Mouse (Mus musculus) CH12.LX (cell line): ENCODE data around the gene Scfd2. TPM values are rescaled to one million over a fixed set of nuclear protein-coding genes. Genes with fewer than 3 reads are reported as not detected.

Experiments
- DNase-seq: peaks from one replicate; pipeline ENCODE4 v3.0.0-alpha.2; 2013; ENCODE audit errors: extremely low read depth
- H3K27ac ChIP-seq: 2 replicates; pipeline ENCODE4 v1.5.1; 2012; ENCODE audit warnings: low read depth, mild to moderate bottlenecking, control low read depth, moderate library complexity; ENCODE audit not compliant: insufficient read depth
- H3K27me3 ChIP-seq: replicated peaks from 2 replicates; pipeline ENCODE3; 2012; ENCODE audit warnings: inconsistent platforms
- H3K36me3 ChIP-seq, 2 experiments: replicated peaks in 1 of 2; 2 replicates each; pipeline versions ENCODE3 to v1.6.1; 2012; ENCODE audit warnings: inconsistent platforms in 1 of 2, low read length in 1 of 2, mild to moderate bottlenecking in 1 of 2, mixed read lengths in 1 of 2, moderate library complexity in 1 of 2; ENCODE audit not compliant: control insufficient read depth in 1 of 2, insufficient read depth in 1 of 2
- H3K4me1 ChIP-seq, 2 experiments: 2 replicates each; pipeline ENCODE4 v1.6.1; 2012; ENCODE audit warnings: inconsistent platforms in 1 of 2, moderate library complexity in 1 of 2; ENCODE audit not compliant: insufficient read depth in 2 of 2, control insufficient read depth in 1 of 2
- H3K4me2 ChIP-seq: 2 replicates; pipeline ENCODE4 v1.6.1; 2012; ENCODE audit warnings: low read depth, mild to moderate bottlenecking, control low read depth; ENCODE audit not compliant: poor library complexity, insufficient read depth, severe bottlenecking
- H3K4me3 ChIP-seq, 3 experiments: fragments of 150-350 bp in 1 of 3; sonication (generic) in 1 of 3; replicated peaks in 1 of 3; 2 replicates each; pipeline versions ENCODE3 to v1.5.1; 2011 to 2012; ENCODE audit warnings: low read depth in 2 of 3, low read length in 2 of 3, mild to moderate bottlenecking in 2 of 3, moderate library complexity in 2 of 3, control low read depth in 1 of 3, improper control_type of control experiment in 1 of 3, inconsistent platforms in 1 of 3, mixed read lengths in 1 of 3; ENCODE audit not compliant: poor library complexity in 1 of 3
- H3K79me2 ChIP-seq: replicated peaks from 2 replicates; pipeline ENCODE4 v1.6.1; 2012; ENCODE audit warnings: mild to moderate bottlenecking, moderate library complexity; ENCODE audit not compliant: control insufficient read depth, poor library complexity, insufficient read depth, severe bottlenecking; ENCODE audit errors: extremely low read depth
- H3K9ac ChIP-seq: 2 replicates; pipeline ENCODE4 v1.6.1; 2012; ENCODE audit warnings: low read depth, mild to moderate bottlenecking, control low read depth, moderate library complexity; ENCODE audit not compliant: insufficient read depth
- H3K9me3 ChIP-seq: replicated peaks from 2 replicates; pipeline ENCODE3; 2012; ENCODE audit warnings: low read length, inconsistent platforms, mixed read lengths
- CHD1 ChIP-seq: IDR thresholded peaks from 2 replicates; pipeline ENCODE4 v1.6.1; 2012; ENCODE audit warnings: low read depth, low read length, improper control_type of control experiment, inconsistent platforms
- CHD2 ChIP-seq: IDR thresholded peaks from 2 replicates; pipeline ENCODE4 v1.6.1; 2011; ENCODE audit warnings: low read length, improper control_type of control experiment
- CTCF ChIP-seq, 2 experiments: IDR thresholded peaks in 1 of 2; conservative IDR thresholded peaks in 1 of 2; 2 replicates each; pipeline ENCODE4 v1.5.1; 2011 to 2012; ENCODE audit warnings: low read depth in 2 of 2, low read length in 2 of 2, improper control_type of control experiment in 1 of 2, inconsistent platforms in 1 of 2, mild to moderate bottlenecking in 1 of 2, moderate library complexity in 1 of 2
- E2F4 ChIP-seq: IDR thresholded peaks from 2 replicates; pipeline ENCODE4 v1.6.1; 2011; ENCODE audit warnings: low read depth, low read length, improper control_type of control experiment; ENCODE audit not compliant: insufficient replicate concordance
- ELF1 ChIP-seq: IDR thresholded peaks from 2 replicates; pipeline ENCODE4 v1.6.1; 2014; ENCODE audit warnings: low read depth, mild to moderate bottlenecking, inconsistent platforms, low read length, improper control_type of control experiment
- ETS1 ChIP-seq: conservative IDR thresholded peaks from 2 replicates; pipeline ENCODE4 v1.6.1; 2012; ENCODE audit warnings: low read depth, mild to moderate bottlenecking, inconsistent platforms, low read length, improper control_type of control experiment, moderate library complexity
- GABPA ChIP-seq: IDR thresholded peaks from 2 replicates; pipeline ENCODE4 v1.6.1; 2012; ENCODE audit warnings: low read depth, low read length, improper control_type of control experiment, inconsistent platforms; ENCODE audit not compliant: insufficient replicate concordance
- IRF4 ChIP-seq: IDR thresholded peaks from 2 replicates; pipeline ENCODE4 v1.6.1; 2014; ENCODE audit warnings: low read depth, mild to moderate bottlenecking, inconsistent platforms, low read length, improper control_type of control experiment
- JUND ChIP-seq: conservative IDR thresholded peaks from 2 replicates; pipeline ENCODE4 v1.6.1; 2011; ENCODE audit warnings: low read depth, low read length, improper control_type of control experiment
- MAFK ChIP-seq: IDR thresholded peaks from 2 replicates; pipeline ENCODE4 v1.6.1; 2011; ENCODE audit warnings: low read length, improper control_type of control experiment; ENCODE audit not compliant: insufficient replicate concordance
- MAX ChIP-seq: IDR thresholded peaks from 2 replicates; pipeline ENCODE4 v1.6.1; 2011; ENCODE audit warnings: low read length, improper control_type of control experiment
- MAZ ChIP-seq: IDR thresholded peaks from 2 replicates; pipeline ENCODE4 v1.6.1; 2012; ENCODE audit warnings: low read depth, mild to moderate bottlenecking, inconsistent platforms, low read length, improper control_type of control experiment, moderate library complexity
- MXI1 ChIP-seq: IDR thresholded peaks from 2 replicates; pipeline ENCODE4 v1.6.1; 2011; ENCODE audit warnings: mild to moderate bottlenecking, low read depth, low read length, improper control_type of control experiment
- MYC ChIP-seq: IDR thresholded peaks from 2 replicates; pipeline ENCODE4 v1.6.1; 2011; ENCODE audit warnings: low read depth, mild to moderate bottlenecking, improper control_type of control experiment, low read length
- POLR2A ChIP-seq: IDR thresholded peaks from 2 replicates; pipeline ENCODE4 v1.6.1; 2011; ENCODE audit warnings: low read depth, mild to moderate bottlenecking, improper control_type of control experiment, low read length
- POLR2AphosphoS2 ChIP-seq: IDR thresholded peaks from 2 replicates; pipeline ENCODE4 v1.6.1; 2011; ENCODE audit warnings: low read depth, low read length, improper control_type of control experiment
- SIN3A ChIP-seq: IDR thresholded peaks from 2 replicates; pipeline ENCODE4 v1.6.1; 2012; ENCODE audit warnings: low read length, improper control_type of control experiment, inconsistent platforms
- SMC3 ChIP-seq: IDR thresholded peaks from 2 replicates; pipeline ENCODE4 v1.6.1; 2011; ENCODE audit warnings: low read depth, low read length, improper control_type of control experiment
- TCF12 ChIP-seq: IDR thresholded peaks from 2 replicates; pipeline ENCODE4 v1.6.1; 2014; ENCODE audit warnings: low read depth, mild to moderate bottlenecking, inconsistent platforms, low read length, improper control_type of control experiment
- UBTF ChIP-seq: IDR thresholded peaks from 2 replicates; pipeline ENCODE4 v1.6.1; 2012; ENCODE audit warnings: low read depth, mild to moderate bottlenecking, inconsistent platforms, low read length, improper control_type of control experiment, moderate library complexity
- ZC3H11A ChIP-seq: IDR thresholded peaks from 2 replicates; pipeline ENCODE4 v1.6.1; 2012; ENCODE audit warnings: low read depth, mild to moderate bottlenecking, inconsistent platforms, low read length, improper control_type of control experiment
- ZKSCAN1 ChIP-seq: IDR thresholded peaks from 2 replicates; pipeline ENCODE4 v1.6.1; 2012; ENCODE audit warnings: low read depth, inconsistent platforms, low read length, improper control_type of control experiment, borderline replicate concordance
- dilution Hi-C: fragments of 300-500 bp; cut with MboI; formaldehyde crosslinking; loops from 2 replicates; pipeline ENCODE4 v1.14.3; 2020; ENCODE audit warnings: low sequenced_read_pairs; ENCODE audit not compliant: extremely low pct_unique_long_range_greater_than_20kb, extremely low pct_ligation_motif_present
- in situ Hi-C: fragments of 300-500 bp; cut with MboI; formaldehyde crosslinking; loops from 3 replicates; pipeline ENCODE4 v1.14.3; 2019; ENCODE audit warnings: low sequenced_read_pairs, low pct_ligation_motif_present, low pct_unique_long_range_greater_than_20kb, mixed read lengths
- polyA plus RNA-seq: library from polyadenylated mRNA; unstranded; fragments of >175 nt; gene quantifications from 2 replicates; pipeline ENCODE4 v1.2.1, GENCODE M21; 2012; ENCODE audit warnings: low read depth; ENCODE audit not compliant: insufficient read length
- total RNA-seq, 2 experiments: library from RNA; depleted of rRNA; stranded (reverse); fragments of 300-350 nt in 1 of 2; fragments of >200 nt in 1 of 2; gene quantifications; 2 replicates each; pipeline ENCODE4 v1.2.3; 2012 to 2014

The Scfd2 gene
- total and polyA plus RNA-seq, 3 experiments, result 13.2 to 18.0 (median 14.4) TPM

DNA sequence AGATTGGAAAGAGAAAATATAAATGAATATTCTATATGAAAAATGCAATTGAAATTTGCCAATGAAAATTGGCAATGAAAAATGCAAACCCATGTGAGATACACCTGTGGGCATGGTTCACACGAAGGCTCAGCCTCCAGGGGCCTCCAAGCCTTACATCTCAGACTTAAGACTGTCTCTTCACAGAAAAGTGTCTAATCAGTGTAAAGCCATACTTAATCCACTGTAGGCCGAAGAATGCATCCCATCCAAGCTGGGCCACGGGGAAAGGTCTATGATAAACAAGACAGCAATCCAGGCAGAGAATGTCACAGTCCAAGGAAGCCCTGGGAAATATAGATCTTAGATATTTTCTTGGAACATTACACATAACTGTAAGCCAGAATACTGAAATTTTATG, 198.3 kb downstream of the Scfd2 start:
- no peaks in the 10 kb centered on the region for H3K27me3 ChIP-seq
- dilution Hi-C loops, result no loop called here

GRCm38 (mm10) chr5:74326228-74326627, 205.3 kb downstream of the Scfd2 start:
- Histone ChIP-seq H3K27me3 (no peaks in the 10 kb centered on the region), H3K36me3 (no peaks in the 10 kb centered on the region), H3K79me2 (no peaks in the 10 kb centered on the region), H3K4me1 (no peaks in the 10 kb centered on the region), H3K4me2 (no peak overlapping the region), H3K9me3 (no peaks in the 10 kb centered on the region), H3K27ac (no peak overlapping the region), H3K4me3 (no peak overlapping the region), H3K9ac (no peak overlapping the region)
- in situ Hi-C loops, result no loop called here
- TF ChIP-seq SMC3, result no peak
- TF ChIP-seq ELF1, result no peak
- no peak for TF ChIP-seq E2F4
- no peak for TF ChIP-seq GABPA
- no peak for TF ChIP-seq SIN3A
- no peak for TF ChIP-seq ZC3H11A
- no peak for TF ChIP-seq POLR2A
- DNase-seq, result no peak
- dilution Hi-C loops, result no loop called here

More for the DNA sequence above, 198.3 kb downstream of the Scfd2 start:
- Histone ChIP-seq H3K9ac (no peak overlapping the region), H3K27ac (no peak overlapping the region), H3K36me3 (no peaks in the 10 kb centered on the region), H3K4me2 (no peak overlapping the region), H3K79me2 (no peaks in the 10 kb centered on the region), H3K4me3 (no peak overlapping the region), H3K9me3 (no peaks in the 10 kb centered on the region), H3K4me1 (peaks cover 0 to 12% of the 10 kb centered on the region in 2 experiments; a peak in 2 of 4 replicates)
- no peak for TF ChIP-seq CHD2
- TF ChIP-seq MAZ, result no peak
- no peak for TF ChIP-seq TCF12
- no peak for TF ChIP-seq UBTF
- TF ChIP-seq ZKSCAN1, result no peak
- no peak for TF ChIP-seq MXI1
- TF ChIP-seq ZC3H11A, result no peak
- no peak for TF ChIP-seq CHD1
- TF ChIP-seq ETS1, result no peak
- no peak for TF ChIP-seq CTCF (conservative IDR thresholded peaks at IDR 0.05 in 1 of 2, IDR thresholded peaks at IDR 0.05 in 1 of 2; ENCODE audit: low read depth in 2 of 2, low read length in 2 of 2)
- TF ChIP-seq SIN3A, result no peak
- TF ChIP-seq JUND, result no peak
- no peak for TF ChIP-seq GABPA
- no peak for TF ChIP-seq MAX
- TF ChIP-seq MYC, result no peak
- no peak for TF ChIP-seq IRF4
- no peak for TF ChIP-seq POLR2A
- no peak for TF ChIP-seq POLR2AphosphoS2
- no peak for TF ChIP-seq MAFK
- no peak for DNase-seq
- in situ Hi-C loops, result no loop called here
